Mouse (Mus musculus) spleen, adult 18-20 months (tissue): ENCODE results near the gene Itih1.
A peak's percentile ranks its signal among the peaks of the same experiment; 100 is the strongest.

Source experiments
- DNase-seq, 2 experiments: peaks; one replicate each; pipeline ENCODE4 v3.0.0; 2022; ENCODE audit warnings: mixed read lengths in 2 of 2

Itih1 gene

GRCm38 (mm10) chr14:30903036-30903435 lies 40.1 kb downstream of the Itih1 start:
- no peak for DNase-seq

DNA sequence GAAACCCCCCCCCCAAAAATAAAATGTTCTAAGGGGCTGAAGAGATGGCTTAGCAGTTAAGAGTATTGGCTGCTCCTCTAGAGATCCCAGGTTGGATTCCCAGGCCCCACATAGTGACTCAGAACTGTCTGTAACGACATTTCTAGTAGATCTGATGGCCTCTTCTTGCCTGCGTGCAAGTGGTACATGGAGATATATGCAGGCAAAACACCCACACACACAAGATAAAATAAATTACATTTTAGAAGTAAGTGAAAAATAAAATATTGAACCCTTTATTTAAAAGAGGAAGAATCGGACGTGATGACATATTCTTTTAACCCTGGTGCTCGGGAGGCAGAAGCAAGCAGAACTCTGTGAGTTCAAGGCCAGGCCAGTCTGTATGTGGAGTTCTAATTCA lies 40.5 kb downstream of the Itih1 start:
- DNase-seq = no peak

DNA sequence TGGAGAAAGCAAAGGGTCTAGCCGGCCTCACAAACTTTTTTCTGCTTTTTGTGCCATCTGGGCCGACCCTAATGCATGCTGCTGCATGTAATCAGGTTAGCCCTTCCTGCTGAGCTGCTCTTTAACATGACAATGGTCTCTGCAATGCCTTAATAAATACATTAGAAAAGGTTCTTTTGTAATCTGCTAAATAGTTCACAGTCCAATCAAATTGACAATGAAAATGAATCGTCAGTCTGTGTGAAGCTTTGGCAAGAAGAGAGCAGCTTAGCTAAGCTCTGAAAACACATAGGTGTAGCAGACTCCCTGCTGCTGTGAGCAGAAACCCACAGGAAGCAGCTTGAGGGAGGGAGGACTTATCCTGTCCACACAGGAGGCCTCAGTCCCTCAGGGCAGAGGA lies 43.1 kb downstream of the Itih1 start:
- no peak for DNase-seq

- DNase-seq = no peak
Observed at GRCm38 (mm10) chr14:30888271-30888732, 54.8 kb downstream of the Itih1 start.

DNA sequence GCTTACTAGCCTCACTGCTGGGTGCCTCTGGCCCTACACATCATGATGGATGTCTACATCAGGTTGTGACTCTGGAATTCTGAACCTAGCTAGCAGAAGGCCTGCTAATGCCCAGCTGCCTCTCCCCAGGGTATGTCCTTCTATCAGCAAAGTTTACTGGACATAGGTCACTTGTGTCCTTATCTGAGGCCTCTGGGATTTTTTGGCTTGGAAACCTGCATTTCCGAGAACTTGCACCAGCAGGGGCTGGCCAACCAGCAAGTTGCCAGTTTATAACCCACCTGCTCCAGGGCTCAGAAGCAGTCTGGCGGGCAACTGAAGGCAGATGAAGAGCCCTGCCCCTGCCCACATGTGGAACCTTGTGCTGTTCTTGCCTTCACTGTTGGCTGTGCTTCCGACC lies 56.9 kb downstream of the Itih1 start, which contains the start of gene Itih4:
TSS of gene Itih4 (plus strand) at position 273 of the 400 bp plus-strand sequence.
- no peak for DNase-seq

DNA sequence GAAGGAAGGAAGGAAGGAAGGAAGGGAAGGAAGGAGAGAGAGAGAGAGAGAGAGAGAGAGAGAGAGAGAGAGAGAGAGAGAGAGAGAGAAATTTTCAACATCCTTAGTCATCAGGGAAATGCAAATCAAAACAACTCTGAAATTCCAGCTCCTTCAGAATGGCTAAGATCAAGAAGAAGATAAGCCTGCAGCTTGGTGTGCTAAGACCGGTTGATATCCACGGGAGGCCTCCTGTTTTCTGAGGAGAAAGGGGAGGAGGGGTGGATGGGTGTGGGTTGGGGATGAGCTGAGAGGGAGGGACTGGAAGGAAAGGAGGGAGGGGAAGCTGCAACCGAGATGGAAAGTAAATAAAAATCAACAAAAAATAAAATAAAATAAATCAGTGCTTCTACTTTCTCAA lies 57.8 kb downstream of the Itih1 start:
- DNase-seq = no peak

DNA sequence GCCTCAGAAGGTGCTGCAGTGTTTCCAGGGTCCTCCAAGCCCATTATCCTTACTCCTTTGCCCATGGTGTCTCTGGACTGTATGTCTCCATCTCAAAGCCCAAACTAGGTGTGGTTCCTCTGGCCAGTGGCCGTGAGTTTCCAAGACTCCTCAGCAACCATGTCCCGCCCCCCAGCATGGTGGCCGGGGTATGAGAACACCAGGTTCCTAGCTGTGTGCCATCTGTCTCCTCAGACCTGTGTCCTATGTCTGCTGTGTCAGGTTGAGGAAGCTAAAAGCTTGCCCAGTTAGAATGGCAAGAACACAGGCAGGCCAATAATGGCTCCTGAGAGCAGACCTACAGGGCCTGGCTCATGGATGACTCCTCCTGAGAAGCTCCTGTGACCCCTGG lies 61.4 kb downstream of the Itih1 start:
- no peak for DNase-seq

GRCm38 (mm10) chr14:30880811-30881717 lies 62.0 kb downstream of the Itih1 start:
- DNase-seq = peak in 1 of 2 experiments; percentile 40

DNA sequence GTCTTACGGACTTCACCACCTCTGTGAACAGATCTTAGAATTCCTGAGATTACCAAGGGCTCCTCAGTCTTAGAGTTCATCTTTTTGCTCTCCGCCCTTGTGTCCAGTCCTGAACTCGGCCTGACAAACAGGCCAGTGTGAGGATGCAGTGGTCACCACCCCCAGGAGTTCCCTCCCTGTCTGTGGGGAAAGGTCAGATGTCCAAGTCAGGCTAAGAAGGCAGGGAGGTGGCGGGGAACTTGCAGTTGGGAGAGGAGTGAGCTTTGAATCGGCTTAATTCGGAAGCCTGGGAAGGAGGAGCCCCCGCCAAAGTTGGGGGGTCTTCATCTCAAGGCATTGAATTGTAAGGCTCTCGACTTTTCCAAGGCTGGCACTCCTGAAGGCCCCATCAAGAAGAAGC lies 62.8 kb downstream of the Itih1 start:
- no peak for DNase-seq

DNA sequence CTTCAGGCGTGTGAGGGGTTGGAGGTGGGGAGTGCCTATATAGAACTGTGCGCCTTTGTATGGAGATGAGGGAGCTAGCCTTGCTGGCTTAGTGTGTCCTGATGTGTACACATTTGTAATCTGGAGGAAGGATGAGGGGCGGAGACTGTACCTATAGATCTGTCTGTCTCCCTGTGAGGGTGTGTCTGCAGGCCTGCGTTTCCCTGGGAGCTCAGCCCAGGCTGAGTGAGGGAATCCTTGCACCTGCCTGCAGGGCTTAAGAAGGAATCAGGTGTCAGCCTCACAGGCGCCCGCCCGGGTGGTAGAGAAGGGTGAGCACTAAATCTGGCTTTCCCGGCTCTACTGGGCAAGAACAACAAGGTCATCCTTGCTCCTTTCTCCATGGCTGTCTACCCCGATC lies 63.3 kb downstream of the Itih1 start:
- no peak for DNase-seq
